Mouse (Mus musculus) C2C12 (cell line): ENCODE data around the gene Zfp61.

Source experiments
- CTCF ChIP-seq: IDR thresholded peaks from one replicate; pipeline ENCODE4 v1.5.1; 2011; ENCODE audit not compliant: control insufficient read depth, insufficient read depth, insufficient read length
- MAX ChIP-seq: IDR thresholded peaks from one replicate; pipeline ENCODE4 v1.6.1; 2011; ENCODE audit warnings: mild to moderate bottlenecking, control low read depth
- MYOG ChIP-seq: IDR thresholded peaks from one replicate; pipeline ENCODE4 v1.6.1; 2011; ENCODE audit not compliant: control insufficient read depth, insufficient read length; ENCODE audit errors: extremely low read depth
- USF1 ChIP-seq: IDR thresholded peaks from one replicate; pipeline ENCODE4 v1.6.1; 2011; ENCODE audit warnings: low read depth, mild to moderate bottlenecking, control low read depth, moderate library complexity

GRCm38 (mm10) chr7:24259306-24259999 lies 41.6 kb downstream of the Zfp61 start:
- no peak for TF ChIP-seq CTCF
- no peak for TF ChIP-seq MAX
- no peak for TF ChIP-seq USF1
- no peak for TF ChIP-seq MYOG
